Comparison of ENCODE assay signal across 8 mouse cellular contexts in genomic region chr6:91685896-91686295, GRCm38 (mm10). TPM values are rescaled to one million over a fixed set of nuclear protein-coding genes. Genes with fewer than 3 reads are reported as not detected.
DNase-seq lines count a peak whose midpoint lies in the region; ATAC-seq and TF ChIP-seq lines count a peak whose summit lies in the region.

No protein-coding gene starts in this region.

- H3K4me3 ChIP-seq in embryonic facial prominence, embryonic 12.5 days = peak overlapping the region; percentile 91
- H3K4me3 ChIP-seq in hindbrain, postnatal 0 days (ENCODE audit: low read length) = peak overlapping the region; percentile 63
- H3K4me3 ChIP-seq in midbrain, embryonic 13.5 days (replicated peaks) = peak overlapping the region; percentile 86

- no peaks in the 10 kb centered on the region for H3K27me3 ChIP-seq in embryonic facial prominence, embryonic 12.5 days
- H3K27me3 ChIP-seq in hindbrain, postnatal 0 days (ENCODE audit: insufficient read depth, low read length) = no peaks in the 10 kb centered on the region
- H3K27me3 ChIP-seq in midbrain, embryonic 13.5 days = no peaks in the 10 kb centered on the region

- peak; percentile 93 for DNase-seq in heart, adult 11 months
- no peak for DNase-seq in heart, postnatal 14 days
- no peak for DNase-seq in hindbrain, postnatal 0 days (ENCODE audit: low spot score)
- DNase-seq in embryo, embryonic 11 days = no peak
- DNase-seq in thymus, postnatal 25 days = no peak
- DNase-seq in urinary bladder, postnatal 4 days (ENCODE audit: low spot score in 2 of 2) = no peak

- WGBS in embryonic facial prominence, embryonic 12.5 days = 60% methylated on average over 7 of the region's 7 CpGs
- 80% methylated on average over 7 of the region's 7 CpGs for WGBS in hindbrain, postnatal 0 days
- 75% methylated on average over 7 of the region's 7 CpGs for WGBS in midbrain, embryonic 13.5 days

- intact Hi-C loops in heart, postnatal 14 days (cut with DNase I) = loop anchor here (5.0 kb wide), 1 partner anchor 51 kb away; no protein-coding TSS in a partner anchor

- no peaks in the 10 kb centered on the region for H3K9me3 ChIP-seq in embryonic facial prominence, embryonic 12.5 days
- H3K9me3 ChIP-seq in hindbrain, postnatal 0 days (ENCODE audit: low read length) = no peaks in the 10 kb centered on the region
- H3K9me3 ChIP-seq in midbrain, embryonic 13.5 days = no peaks in the 10 kb centered on the region

- H3K4me2 ChIP-seq in embryonic facial prominence, embryonic 12.5 days (replicated peaks) = peak overlapping the region; percentile 90
- peak overlapping the region; percentile 79 for H3K4me2 ChIP-seq in hindbrain, postnatal 0 days (ENCODE audit: low read depth, low read length)
- H3K4me2 ChIP-seq in midbrain, embryonic 13.5 days (replicated peaks) = peak overlapping the region; percentile 86

- 0 out of 2 replicates have a peak, but pooled peaks cover 7% of the 10 kb centered on the region for H3K36me3 ChIP-seq in embryonic facial prominence, embryonic 12.5 days
- no peaks in the 10 kb centered on the region for H3K36me3 ChIP-seq in hindbrain, postnatal 0 days (ENCODE audit: insufficient read depth, low read length)
- peaks cover 7% of the 10 kb centered on the region; the same call in 1 of the 2 replicates for H3K36me3 ChIP-seq in midbrain, embryonic 13.5 days

- no peak overlapping the region for H3K27ac ChIP-seq in embryonic facial prominence, embryonic 12.5 days
- no peak overlapping the region for H3K27ac ChIP-seq in hindbrain, postnatal 0 days
- H3K27ac ChIP-seq in midbrain, embryonic 13.5 days = no peak overlapping the region

- ATAC-seq in embryonic facial prominence, embryonic 12.5 days (ENCODE audit: insufficient number of reproducible peaks, insufficient read depth, low FRiP score, low TSS enrichment) = no peak
- ATAC-seq in hindbrain, postnatal 0 days = no peak
- no peak for ATAC-seq in midbrain, embryonic 13.5 days

- no peak overlapping the region for H3K9ac ChIP-seq in embryonic facial prominence, embryonic 12.5 days
- peak overlapping the region; percentile 77; the same call in 1 of the 2 replicates for H3K9ac ChIP-seq in hindbrain, postnatal 0 days (replicated peaks; ENCODE audit: low read length)
- peak overlapping the region; percentile 97 for H3K9ac ChIP-seq in midbrain, embryonic 13.5 days (replicated peaks)

- H3K4me1 ChIP-seq in embryonic facial prominence, embryonic 12.5 days = peaks cover 45% of the 10 kb centered on the region
- H3K4me1 ChIP-seq in hindbrain, postnatal 0 days (ENCODE audit: insufficient read depth, low read length) = peaks cover 16% of the 10 kb centered on the region
- H3K4me1 ChIP-seq in midbrain, embryonic 13.5 days (replicated peaks) = peaks cover 60% of the 10 kb centered on the region

- TF ChIP-seq CTCF in hindbrain, postnatal 0 days (IDR thresholded peaks at IDR 0.05; ENCODE audit: low read depth) = no peak

RNA-seq across cellular contexts. Expression of gene Slc6a6, which starts 2.0 kb away (rescaled TPM):
- 100 to 1,000 TPM; 117 to 145 TPM for total RNA-seq in heart, postnatal 14 days (2021)
- 56.2 and 67.5 TPM in 2 replicates for polyA plus RNA-seq in embryonic facial prominence, embryonic 12.5 days (2016; fragmentation: Nextera tagmentation; extraction: Ambion mirVana)
- 78.2 and 85.6 TPM in 2 replicates for total RNA-seq in hindbrain, postnatal 0 days (2014; rRNA removed)
- 116 and 119 TPM in 2 replicates for polyA plus RNA-seq in hindbrain, postnatal 0 days (2015; fragmentation: Nextera tagmentation; extraction: Ambion mirVana)
- 84.4 and 89.8 TPM in 2 replicates for polyA plus RNA-seq in midbrain, embryonic 13.5 days (2015; fragmentation: Nextera tagmentation; extraction: Ambion mirVana)
